Mouse (Mus musculus) midbrain, embryonic 13.5 days (tissue): ENCODE measurements around the gene Ap1m1. TPM values are rescaled to one million over a fixed set of nuclear protein-coding genes. Genes with fewer than 3 reads are reported as not detected.

Experiments
- ATAC-seq: fragments of 200-750 bp; cut with Nextera tagmentation; 2 replicates; pipeline ENCODE4 v1.8.0; 2017; ENCODE audit warnings: mild to moderate bottlenecking, moderate TSS enrichment, moderate library complexity
- H3K27ac ChIP-seq: fragments of 300-500 bp; sonication (generic); 2 replicates; pipeline ENCODE4 v1.5.1; 2015; ENCODE audit warnings: inconsistent platforms, mild to moderate bottlenecking, moderate library complexity
- H3K27me3 ChIP-seq: fragments of 300-500 bp; sonication (generic); 2 replicates; pipeline ENCODE4 v1.6.1; 2015; ENCODE audit warnings: mild to moderate bottlenecking, inconsistent platforms
- H3K36me3 ChIP-seq: fragments of 300-500 bp; sonication (generic); 2 replicates; pipeline ENCODE4 v1.6.1; 2015; ENCODE audit warnings: mild to moderate bottlenecking, inconsistent platforms
- H3K4me1 ChIP-seq: fragments of 300-500 bp; sonication (generic); replicated peaks from 2 replicates; pipeline ENCODE4 v1.6.1; 2015; ENCODE audit warnings: inconsistent platforms
- H3K4me2 ChIP-seq: fragments of 300-500 bp; sonication (generic); replicated peaks from 2 replicates; pipeline ENCODE4 v1.6.1; 2015; ENCODE audit warnings: moderate library complexity, mild to moderate bottlenecking, inconsistent platforms
- H3K4me3 ChIP-seq: fragments of 300-500 bp; sonication (generic); replicated peaks from 2 replicates; pipeline ENCODE4 v1.5.1; 2015; ENCODE audit warnings: mild to moderate bottlenecking, inconsistent platforms
- H3K9ac ChIP-seq: fragments of 300-500 bp; sonication (generic); replicated peaks from 2 replicates; pipeline ENCODE4 v1.6.1; 2015; ENCODE audit warnings: mild to moderate bottlenecking, inconsistent platforms
- H3K9me3 ChIP-seq: fragments of 300-500 bp; sonication (generic); 2 replicates; pipeline ENCODE4 v1.6.1; 2016; ENCODE audit warnings: mild to moderate bottlenecking, inconsistent platforms
- WGBS: fragments of 180-500 bp; shearing (Covaris S2); methylation state at CpG from one replicate; pipeline ENCODE4 v1.1.7; 2015; 5-methylcytosine and 5-hydroxymethylcytosine counted together
- polyA plus RNA-seq: library from polyadenylated mRNA; unstranded; fragments of >200 nt; fragmentation: Nextera tagmentation; extraction: Ambion mirVana; gene quantifications from 2 replicates; pipeline ENCODE4 v1.2.1, GENCODE M21; 2015

The Ap1m1 gene
- polyA plus RNA-seq, 1 experiment from 2014 or later = 266 TPM

GRCm38 (mm10) chr8:72260585-72260984, 20.8 kb downstream of the Ap1m1 start:
- no peaks in the 10 kb centered on the region for H3K4me1 ChIP-seq
- 56% methylated on average over 4 of the region's 4 CpGs for whole genome bisulfite sequencing
- H3K4me3 ChIP-seq = no peak overlapping the region
- ATAC-seq = 0 out of 2 replicates have a peak, but pooled peaks have one; percentile 2
- H3K27ac ChIP-seq = no peak overlapping the region
- H3K4me2 ChIP-seq = no peak overlapping the region
- no peak overlapping the region for H3K9ac ChIP-seq
- H3K27me3 ChIP-seq = no peaks in the 10 kb centered on the region
- H3K9me3 ChIP-seq = no peaks in the 10 kb centered on the region
- H3K36me3 ChIP-seq = peaks cover 11% of the 10 kb centered on the region

GRCm38 (mm10) chr8:72261019-72261418, 21.2 kb downstream of the Ap1m1 start:
- no peak overlapping the region for H3K9ac ChIP-seq
- H3K27ac ChIP-seq = no peak overlapping the region
- no peak overlapping the region for H3K4me3 ChIP-seq
- no peaks in the 10 kb centered on the region for H3K4me1 ChIP-seq
- 27% methylated on average over 2 of the region's 2 CpGs for WGBS
- ATAC-seq = peak; percentile 57
- H3K4me2 ChIP-seq = no peak overlapping the region
- no peaks in the 10 kb centered on the region for H3K27me3 ChIP-seq
- H3K36me3 ChIP-seq = peaks cover 7% of the 10 kb centered on the region
- H3K9me3 ChIP-seq = no peaks in the 10 kb centered on the region

- ATAC-seq = no peak
- H3K9me3 ChIP-seq = no peaks in the 10 kb centered on the region
These were observed 21.6 kb downstream of the Ap1m1 start for GRCm38 (mm10) chr8:72261431-72261830.

GRCm38 (mm10) chr8:72261872-72262271, 22.1 kb downstream of the Ap1m1 start:
- no peak overlapping the region for H3K4me3 ChIP-seq
- no peak overlapping the region for H3K4me2 ChIP-seq
- no peaks in the 10 kb centered on the region for H3K9me3 ChIP-seq
- 58% methylated on average over 5 of the region's 5 CpGs for WGBS
- H3K4me1 ChIP-seq = no peaks in the 10 kb centered on the region
- H3K9ac ChIP-seq = no peak overlapping the region
- ATAC-seq = no peak
- no peaks in the 10 kb centered on the region for H3K27me3 ChIP-seq
- peaks cover 3% of the 10 kb centered on the region for H3K36me3 ChIP-seq
- no peak overlapping the region for H3K27ac ChIP-seq

More at GRCm38 (mm10) chr8:72261431-72261830, 21.6 kb downstream of the Ap1m1 start:
- Histone ChIP-seq H3K27ac (no peak overlapping the region), H3K4me1 (no peaks in the 10 kb centered on the region), H3K27me3 (no peaks in the 10 kb centered on the region), H3K9ac (no peak overlapping the region), H3K36me3 (peaks cover 6% of the 10 kb centered on the region), H3K4me2 (no peak overlapping the region), H3K4me3 (no peak overlapping the region)

- H3K27me3 ChIP-seq = no peaks in the 10 kb centered on the region
- no peaks in the 10 kb centered on the region for H3K4me1 ChIP-seq
- no peak overlapping the region for H3K4me3 ChIP-seq
- H3K9ac ChIP-seq = no peak overlapping the region
- WGBS = 89% methylated on average over 2 of the region's 2 CpGs
- H3K36me3 ChIP-seq = no peaks in the 10 kb centered on the region
- no peak overlapping the region for H3K4me2 ChIP-seq
- H3K9me3 ChIP-seq = no peaks in the 10 kb centered on the region
- H3K27ac ChIP-seq = no peak overlapping the region
- no peak for ATAC-seq
These were observed 22.9 kb downstream of the Ap1m1 start for GRCm38 (mm10) chr8:72262756-72263155.

GRCm38 (mm10) chr8:72263451-72263850, 23.6 kb downstream of the Ap1m1 start:
- Histone ChIP-seq H3K9me3 (no peaks in the 10 kb centered on the region), H3K4me3 (no peak overlapping the region), H3K36me3 (no peaks in the 10 kb centered on the region), H3K4me1 (no peaks in the 10 kb centered on the region), H3K9ac (no peak overlapping the region), H3K4me2 (no peak overlapping the region), H3K27ac (no peak overlapping the region), H3K27me3 (no peaks in the 10 kb centered on the region)
- no peak for ATAC-seq
- 73% methylated on average over 7 of the region's 7 CpGs for WGBS

- Histone ChIP-seq H3K9me3 (no peaks in the 10 kb centered on the region), H3K4me3 (no peak overlapping the region), H3K36me3 (no peaks in the 10 kb centered on the region), H3K27ac (no peak overlapping the region), H3K9ac (no peak overlapping the region), H3K4me2 (no peak overlapping the region), H3K4me1 (no peaks in the 10 kb centered on the region), H3K27me3 (no peaks in the 10 kb centered on the region)
- ATAC-seq = no peak
- 71% methylated on average over 5 of the region's 7 CpGs for WGBS
These were observed 25.5 kb downstream of the Ap1m1 start for GRCm38 (mm10) chr8:72265342-72265741.

- Histone ChIP-seq H3K27me3 (no peaks in the 10 kb centered on the region), H3K36me3 (no peaks in the 10 kb centered on the region), H3K4me2 (no peak overlapping the region), H3K9me3 (no peaks in the 10 kb centered on the region), H3K9ac (no peak overlapping the region), H3K4me3 (no peak overlapping the region), H3K27ac (no peak overlapping the region), H3K4me1 (no peaks in the 10 kb centered on the region)
- no peak for ATAC-seq
These were observed 26.9 kb downstream of the Ap1m1 start for GRCm38 (mm10) chr8:72266671-72267070.

GRCm38 (mm10) chr8:72267106-72267505, 27.3 kb downstream of the Ap1m1 start:
- Histone ChIP-seq H3K36me3 (no peaks in the 10 kb centered on the region), H3K9ac (no peak overlapping the region), H3K27me3 (no peaks in the 10 kb centered on the region), H3K4me3 (no peak overlapping the region), H3K4me1 (no peaks in the 10 kb centered on the region), H3K9me3 (no peaks in the 10 kb centered on the region), H3K4me2 (no peak overlapping the region), H3K27ac (no peak overlapping the region)
- 99% methylated on average over 8 of the region's 8 CpGs for WGBS
- ATAC-seq = no peak

- H3K4me1 ChIP-seq = no peaks in the 10 kb centered on the region
- 95% methylated on average over 15 of the region's 15 CpGs for WGBS
- H3K27ac ChIP-seq = no peak overlapping the region
- no peaks in the 10 kb centered on the region for H3K9me3 ChIP-seq
- H3K4me3 ChIP-seq = no peak overlapping the region
- no peak for ATAC-seq
- H3K36me3 ChIP-seq = no peaks in the 10 kb centered on the region
- no peak overlapping the region for H3K4me2 ChIP-seq
- H3K9ac ChIP-seq = no peak overlapping the region
- no peaks in the 10 kb centered on the region for H3K27me3 ChIP-seq
These were observed 28.5 kb downstream of the Ap1m1 start for GRCm38 (mm10) chr8:72268356-72268755.

GRCm38 (mm10) chr8:72270606-72271005, 30.8 kb downstream of the Ap1m1 start:
- Histone ChIP-seq H3K4me3 (no peak overlapping the region), H3K9me3 (no peaks in the 10 kb centered on the region), H3K36me3 (no peaks in the 10 kb centered on the region), H3K27ac (no peak overlapping the region), H3K4me2 (no peak overlapping the region), H3K9ac (no peak overlapping the region), H3K27me3 (no peaks in the 10 kb centered on the region), H3K4me1 (no peaks in the 10 kb centered on the region)
- 87% methylated on average over 12 of the region's 12 CpGs for WGBS
- ATAC-seq = no peak

- Histone ChIP-seq H3K4me1 (no peaks in the 10 kb centered on the region), H3K27me3 (no peaks in the 10 kb centered on the region), H3K4me3 (no peak overlapping the region), H3K9ac (no peak overlapping the region), H3K36me3 (no peaks in the 10 kb centered on the region), H3K9me3 (no peaks in the 10 kb centered on the region), H3K4me2 (no peak overlapping the region), H3K27ac (no peak overlapping the region)
- no peak for ATAC-seq
- WGBS = 83% methylated on average over 11 of the region's 11 CpGs
These were observed 31.3 kb downstream of the Ap1m1 start for GRCm38 (mm10) chr8:72271051-72271660.

- WGBS = 71% methylated on average over 3 of the region's 3 CpGs
- no peak for ATAC-seq
- H3K9ac ChIP-seq = no peak overlapping the region
- H3K9me3 ChIP-seq = no peaks in the 10 kb centered on the region
- H3K4me2 ChIP-seq = no peak overlapping the region
- H3K27me3 ChIP-seq = no peaks in the 10 kb centered on the region
- no peaks in the 10 kb centered on the region for H3K4me1 ChIP-seq
- H3K36me3 ChIP-seq = no peaks in the 10 kb centered on the region
- H3K4me3 ChIP-seq = no peak overlapping the region
- no peak overlapping the region for H3K27ac ChIP-seq
These were observed 31.9 kb downstream of the Ap1m1 start for GRCm38 (mm10) chr8:72271691-72272090.
